Mouse (Mus musculus) small intestine, adult 2 months (tissue): ENCODE data around the gene Gfral.

ENCODE experiments used
- CTCF ChIP-seq: fragments of 200-500 bp; IDR thresholded peaks from 2 replicates; pipeline ENCODE4 v1.5.1; 2012; ENCODE audit warnings: low read depth, mild to moderate bottlenecking, control low read depth, inconsistent platforms, low read length, moderate library complexity, mixed read lengths; ENCODE audit not compliant: insufficient replicate concordance, insufficient read length; ENCODE audit errors: extremely low read depth
- POLR2A ChIP-seq: fragments of 200-500 bp; IDR thresholded peaks from 2 replicates; pipeline ENCODE4 v1.6.1; 2012; ENCODE audit warnings: low read depth, mild to moderate bottlenecking, control low read depth, inconsistent platforms, low read length, moderate library complexity

DNA sequence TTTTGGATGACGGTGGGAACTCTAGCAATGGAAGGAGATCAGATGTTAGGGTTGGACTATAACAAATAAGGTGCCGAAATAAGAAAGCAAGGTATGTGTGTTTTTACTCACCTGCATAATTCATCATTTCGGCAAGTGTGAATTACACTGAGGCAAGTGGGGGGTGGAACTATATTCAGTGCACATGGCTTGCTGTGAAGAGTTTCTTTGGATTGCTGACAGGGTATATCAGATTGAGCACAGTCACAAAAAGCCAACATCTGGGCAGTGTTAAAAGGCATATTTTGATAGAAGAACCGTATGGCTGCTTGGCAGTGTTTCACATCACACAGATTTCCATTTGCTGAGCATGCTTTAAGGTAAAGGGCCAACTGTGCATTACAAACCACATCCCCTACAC is 16.5 kb downstream of the Gfral start:
- TF ChIP-seq CTCF (no peak), POLR2A (no peak)
